Mouse (Mus musculus) c-Kit-positive CD71-positive TER-119-negative erythroid progenitor cells, embryonic 14.5 days (primary cell): ENCODE data around the gene Tubgcp3.
"Not testable (repeated sequence)": the region's sequence is repeated elsewhere in the genome, so short reads cannot be mapped to it uniquely, and the experiment has no call there.

ENCODE experiments used
- DNase-seq: peaks from one replicate; pipeline ENCODE4 v3.0.0-alpha.2; 2013; ENCODE audit warnings: low read depth

Tubgcp3 gene

DNA sequence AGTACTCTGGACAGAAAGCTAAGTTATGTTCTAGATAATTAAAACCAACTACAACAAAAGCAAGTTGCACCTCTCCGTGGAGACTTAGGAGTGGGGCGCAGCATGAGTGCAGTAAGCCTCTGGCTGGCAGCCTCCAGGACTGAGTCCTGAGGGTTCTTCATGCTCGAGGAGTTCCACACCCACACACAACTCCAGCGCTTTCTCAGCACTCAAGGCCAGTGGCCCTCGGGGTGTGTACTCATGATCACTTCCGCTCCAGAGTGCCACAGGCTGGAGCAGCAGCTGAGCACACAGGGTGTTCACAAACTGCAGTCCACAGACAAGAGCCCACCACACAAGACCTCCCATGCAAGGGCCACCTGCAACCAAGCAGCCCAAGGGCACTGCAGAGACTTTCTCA is 30.5 kb downstream of the Tubgcp3 start:
- DNase-seq, result no peak

DNA sequence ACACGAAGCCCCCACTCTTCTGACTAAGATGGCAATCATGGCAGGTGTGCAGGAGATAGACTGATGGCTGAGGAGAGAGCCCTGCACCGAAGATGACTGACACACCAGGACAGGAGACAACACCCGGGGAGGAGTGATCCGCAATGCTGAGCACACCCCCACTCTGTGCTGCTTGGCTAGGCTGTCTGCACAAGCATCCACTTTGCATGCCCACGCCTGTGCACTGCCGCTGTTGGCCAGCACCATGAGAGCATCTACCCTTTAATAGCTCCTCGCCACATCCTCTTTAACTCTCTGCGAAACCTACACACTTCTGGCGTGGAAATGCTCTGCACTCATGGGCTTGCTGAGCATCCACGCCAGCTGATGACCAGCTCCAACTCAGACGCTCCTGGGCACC is 33.6 kb downstream of the Tubgcp3 start:
- DNase-seq, result no peak

DNA sequence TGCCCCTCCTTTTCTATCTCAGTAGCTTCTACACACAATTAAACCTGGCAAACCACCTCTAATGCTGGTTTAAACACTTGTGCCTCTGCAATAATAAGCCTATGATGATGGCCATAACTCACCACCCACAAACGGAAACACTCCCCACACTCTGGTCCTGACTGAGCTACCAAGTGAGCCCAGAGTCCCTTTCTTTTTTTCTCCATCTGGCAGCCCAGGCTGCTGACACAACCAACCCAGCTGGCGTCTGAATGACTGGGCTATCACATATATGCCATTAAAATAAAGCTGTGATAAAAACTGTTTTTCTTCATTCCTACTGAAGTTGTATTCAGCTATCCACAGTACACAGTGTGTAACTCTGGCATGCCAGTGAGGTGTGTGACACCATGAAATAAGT is 36.7 kb downstream of the Tubgcp3 start:
- DNase-seq, result no peak

DNA sequence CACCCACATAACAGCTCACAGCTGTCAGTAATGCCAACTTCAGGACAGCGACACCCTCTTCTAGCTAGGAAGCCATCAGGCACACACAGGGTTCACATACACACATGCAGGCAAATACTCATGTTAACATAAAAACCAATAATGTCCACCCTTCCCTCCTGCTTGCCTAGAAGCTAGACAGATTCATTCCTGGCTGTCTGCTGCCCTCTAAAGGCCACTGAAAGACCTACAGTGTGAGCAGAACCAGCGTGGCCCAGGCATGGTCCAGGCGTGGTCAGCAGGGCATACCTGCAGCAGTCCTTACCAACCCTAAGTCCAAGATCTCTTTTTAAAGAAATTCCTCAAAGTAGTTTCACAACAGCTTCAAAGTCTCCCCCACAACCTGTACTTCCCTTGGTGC is 43.0 kb downstream of the Tubgcp3 start:
- DNase-seq, result peak; percentile 13

DNA sequence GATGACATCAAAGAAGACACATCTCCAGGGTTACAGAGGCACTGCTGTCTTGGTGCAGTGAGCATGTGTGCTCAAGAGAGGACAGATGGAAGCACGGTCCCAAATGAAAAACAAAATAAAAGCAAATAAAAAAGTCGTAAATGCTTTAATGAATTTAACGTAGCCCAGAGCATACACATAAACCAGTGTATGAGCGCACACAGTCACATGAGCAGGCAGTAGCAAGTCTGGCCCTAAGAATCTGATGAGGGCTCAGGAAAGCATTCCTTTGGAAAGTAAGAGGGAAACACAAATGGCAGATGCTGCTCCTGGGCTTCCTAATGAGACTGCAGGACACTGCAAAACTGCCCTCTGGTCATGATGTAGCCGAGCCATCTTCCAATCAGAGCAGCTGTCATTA is 46.2 kb downstream of the Tubgcp3 start:
- no peak for DNase-seq

DNA sequence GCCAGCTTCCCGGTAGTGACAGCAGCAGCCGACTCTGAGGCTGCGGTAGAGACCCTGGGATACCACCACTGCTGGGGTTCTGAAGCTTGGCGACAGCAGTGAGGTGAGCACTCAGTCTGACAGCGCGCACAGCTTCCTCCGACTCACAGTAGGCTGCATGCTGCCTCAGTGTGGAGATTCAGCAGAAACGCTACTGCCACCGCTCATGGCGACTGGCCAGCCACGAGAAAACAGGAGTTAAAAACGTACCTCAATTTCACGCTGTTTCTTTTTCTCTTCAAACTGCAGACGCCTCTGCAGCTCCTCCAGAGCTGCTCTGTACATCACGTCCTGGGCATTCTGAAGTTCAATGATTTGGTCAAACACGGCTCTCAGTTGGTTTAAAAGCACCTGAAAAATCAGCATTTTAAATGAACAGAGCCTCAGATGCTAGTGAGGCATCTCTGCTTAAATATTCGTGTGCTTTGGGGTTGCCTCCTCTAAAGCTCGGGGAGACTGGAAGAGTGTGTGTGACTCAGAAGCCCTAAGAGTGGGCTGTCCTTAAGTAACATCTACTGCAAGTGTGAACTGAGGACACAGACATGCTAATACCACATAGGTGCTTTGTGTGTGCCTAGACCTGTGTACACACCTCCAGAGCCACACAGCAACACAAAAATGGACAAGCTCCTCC is 50.4 kb downstream of the Tubgcp3 start:
- no peak for DNase-seq

DNA sequence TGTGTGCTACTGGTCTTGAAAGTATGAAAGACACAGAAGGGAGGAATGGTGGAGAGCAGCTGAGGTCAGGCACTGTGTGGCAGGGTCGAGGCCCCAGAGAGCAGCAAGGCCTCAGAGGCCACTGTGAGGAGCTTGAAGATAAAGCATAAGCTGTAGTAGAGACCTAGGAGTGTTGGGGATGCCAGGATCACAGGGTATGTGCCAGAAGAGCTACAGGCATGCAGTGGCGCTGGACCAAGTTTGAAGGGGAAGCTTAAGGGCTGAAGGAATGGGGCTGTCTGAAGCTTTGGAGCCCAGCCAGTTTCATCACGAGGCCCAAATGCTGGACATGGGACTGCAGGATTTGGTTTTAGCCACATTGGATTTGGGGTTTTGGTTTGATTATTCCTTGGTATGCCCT is 54.7 kb downstream of the Tubgcp3 start:
- not testable (repeated sequence) for DNase-seq

DNA sequence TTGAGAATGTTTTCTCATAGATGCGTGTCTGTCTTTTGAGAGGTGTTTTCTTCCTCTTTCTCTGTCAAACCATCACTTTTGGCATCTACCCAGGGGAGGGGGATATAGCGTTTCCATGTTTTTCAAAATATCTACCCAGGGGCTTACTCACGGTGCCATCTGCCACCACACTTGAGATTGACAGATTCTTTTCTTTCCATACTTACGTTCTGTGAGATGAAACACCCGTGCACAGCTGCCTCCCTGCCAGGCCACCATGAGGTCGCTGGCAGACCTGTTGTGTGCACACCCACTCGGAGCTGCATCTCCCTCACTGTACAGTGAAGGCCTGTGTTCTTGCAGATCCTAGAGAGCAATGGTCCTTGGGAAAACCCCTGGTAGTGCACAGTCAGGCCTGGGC is 58.8 kb downstream of the Tubgcp3 start:
- no peak for DNase-seq

DNA sequence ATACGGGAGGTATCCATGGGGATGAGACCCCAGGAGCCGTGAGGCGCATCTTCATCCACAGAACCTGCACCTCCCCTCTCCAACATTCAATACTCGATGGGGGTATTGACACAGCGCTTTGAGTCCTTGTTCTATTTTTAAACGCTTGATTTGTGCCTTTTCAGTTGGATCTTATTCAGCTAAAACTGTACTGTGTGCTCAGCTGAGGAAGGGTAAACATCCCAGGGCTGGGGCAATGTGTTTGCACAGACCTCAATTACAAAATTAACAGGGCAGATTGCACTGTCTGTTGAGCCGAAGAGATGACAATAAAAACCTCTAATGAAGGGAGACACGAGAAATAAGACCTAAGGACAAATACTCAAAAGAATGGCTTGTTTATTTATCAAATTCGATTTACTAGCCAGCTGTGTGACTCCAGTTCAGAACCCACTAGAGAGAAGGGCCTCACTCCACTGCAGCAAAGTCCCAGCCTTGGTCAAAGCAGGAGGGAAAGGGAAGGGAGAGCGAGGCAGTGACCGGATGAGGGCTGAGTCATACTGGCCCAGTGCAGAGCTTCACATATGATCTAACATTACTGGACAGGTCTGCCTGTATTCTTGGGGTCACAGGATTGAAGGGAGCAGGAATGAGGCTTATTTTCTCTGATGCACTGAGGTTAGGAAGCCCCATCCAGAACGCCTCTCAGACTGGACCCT is 62.1 kb downstream of the Tubgcp3 start:
- DNase-seq, result no peak

DNA sequence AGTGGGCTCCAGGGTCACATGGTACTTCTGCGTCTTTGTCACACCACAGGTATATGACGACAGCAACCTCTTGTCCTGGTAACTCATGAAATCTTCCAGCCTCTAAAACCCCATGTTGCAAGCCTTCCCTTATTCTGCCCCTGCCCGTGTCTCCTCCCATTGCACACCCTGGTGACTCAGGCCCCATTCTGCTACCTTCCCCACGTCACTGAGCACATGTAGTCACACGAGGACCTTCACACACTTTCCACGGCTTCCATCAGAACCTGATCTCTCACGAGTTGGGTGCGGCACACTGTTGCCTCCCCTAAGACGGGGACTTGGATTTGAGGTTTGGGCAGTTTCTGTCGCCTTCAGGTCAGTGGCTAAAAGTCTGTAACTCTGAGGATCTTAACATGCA is 63.2 kb downstream of the Tubgcp3 start:
- DNase-seq, result no peak

DNA sequence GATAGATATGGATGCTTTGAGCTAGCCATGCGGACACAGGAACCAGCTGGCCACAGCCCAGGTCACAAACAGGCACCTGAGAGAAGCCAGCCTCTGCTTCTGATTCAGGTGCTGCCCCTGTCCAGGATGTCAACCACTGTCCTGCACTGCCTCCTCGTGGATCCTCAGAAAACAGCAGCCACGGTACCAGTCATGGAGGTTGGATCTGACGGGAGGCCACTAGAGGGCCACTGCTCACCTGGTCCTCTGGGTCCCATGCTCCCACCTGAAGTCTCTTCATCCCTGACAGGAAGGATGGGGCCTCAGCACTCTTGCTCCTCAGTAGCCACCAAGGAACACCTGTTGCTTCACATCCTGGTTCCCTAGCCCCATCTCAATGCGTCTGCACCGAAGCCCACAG is 64.8 kb downstream of the Tubgcp3 start:
- DNase-seq, result peak; percentile 60

DNA sequence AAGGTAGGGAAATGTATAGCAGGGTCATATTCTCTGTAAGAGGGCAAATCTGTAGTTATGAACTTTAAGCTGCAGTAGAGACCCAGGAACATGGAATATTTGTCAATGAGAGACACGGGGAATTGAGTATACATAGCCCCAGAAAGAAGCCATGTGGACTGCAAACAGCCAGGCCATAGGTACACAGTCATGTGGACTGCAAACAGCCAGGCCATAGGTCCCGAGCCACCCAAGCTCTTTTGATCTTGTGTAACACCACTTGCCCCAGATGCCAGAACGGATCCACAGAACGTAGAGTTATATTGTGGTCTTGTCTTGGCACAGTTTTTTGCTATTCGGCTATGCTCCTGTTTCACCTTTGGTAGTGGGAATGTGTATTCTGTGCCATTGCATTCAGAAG is 88.3 kb downstream of the Tubgcp3 start:
- no peak for DNase-seq

DNA sequence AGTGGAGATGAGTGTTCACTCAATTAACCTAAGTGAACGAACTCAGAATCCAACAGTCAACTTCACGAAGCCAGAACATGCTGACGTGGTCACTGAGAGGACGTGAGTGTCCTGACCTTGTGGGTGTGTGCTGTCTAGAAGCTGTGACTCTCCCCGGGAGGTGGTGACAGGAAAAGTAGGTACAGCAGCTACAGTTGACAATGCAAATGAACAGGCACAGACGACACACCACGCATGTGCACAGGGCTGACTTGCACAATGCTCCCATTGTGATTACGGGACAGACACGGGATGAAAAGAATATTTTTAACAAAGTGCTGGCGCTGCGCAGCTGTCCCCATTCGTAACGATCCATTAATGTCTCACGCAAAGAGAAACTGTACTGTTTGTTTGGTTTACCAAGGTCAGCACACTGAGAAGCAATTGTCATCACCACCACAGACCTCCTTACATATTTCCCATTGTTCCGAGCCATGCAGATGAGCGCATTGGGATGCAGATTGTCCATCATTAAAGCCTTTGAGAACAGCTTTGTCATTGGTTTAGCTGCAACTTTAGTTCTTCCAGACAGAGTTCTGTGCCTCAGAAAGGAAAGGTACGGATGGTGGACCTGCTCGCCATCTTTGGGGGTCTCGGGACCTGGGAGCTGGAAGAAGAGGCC is 92.6 kb downstream of the Tubgcp3 start:
- DNase-seq, result not testable (repeated sequence)

DNA sequence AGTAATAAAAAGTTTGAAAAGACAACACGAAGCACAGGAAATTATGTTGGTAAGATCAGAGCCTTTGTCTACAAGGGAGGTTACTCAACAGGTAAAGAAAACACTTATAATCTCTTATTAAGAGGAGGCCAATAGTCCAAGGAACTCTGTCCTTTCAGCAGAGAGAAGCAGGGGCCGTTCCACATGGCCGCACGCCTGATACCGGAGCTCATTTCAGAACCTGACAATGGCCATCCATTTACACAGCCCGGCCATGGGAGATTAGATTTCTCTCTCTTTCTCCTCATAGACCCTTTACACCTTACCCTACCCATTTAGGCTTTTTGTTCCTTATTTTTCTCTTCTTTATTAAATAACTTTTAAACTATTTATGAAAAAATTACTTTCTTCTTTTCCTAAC is 95.3 kb downstream of the Tubgcp3 start:
- no peak for DNase-seq

DNA sequence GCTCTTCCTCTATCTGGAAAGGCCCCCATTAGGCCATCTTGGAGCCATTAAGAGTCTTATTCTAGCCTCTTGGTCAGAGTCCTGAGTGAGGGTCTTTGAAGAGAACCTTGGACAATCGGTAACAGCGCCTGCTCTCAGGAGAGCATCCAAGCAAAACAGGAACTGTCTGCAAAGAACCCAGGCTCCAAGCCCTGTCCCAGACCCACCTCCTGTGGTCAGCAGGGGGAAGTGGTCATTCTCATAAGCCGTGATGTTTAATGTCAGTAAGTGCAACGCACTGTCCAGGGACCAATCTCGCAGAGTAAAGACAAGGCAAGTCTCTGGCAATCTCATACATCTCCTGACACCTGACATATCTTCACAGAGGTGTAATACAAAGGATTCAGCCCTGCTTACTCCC is 96.0 kb downstream of the Tubgcp3 start:
- DNase-seq, result no peak

DNA sequence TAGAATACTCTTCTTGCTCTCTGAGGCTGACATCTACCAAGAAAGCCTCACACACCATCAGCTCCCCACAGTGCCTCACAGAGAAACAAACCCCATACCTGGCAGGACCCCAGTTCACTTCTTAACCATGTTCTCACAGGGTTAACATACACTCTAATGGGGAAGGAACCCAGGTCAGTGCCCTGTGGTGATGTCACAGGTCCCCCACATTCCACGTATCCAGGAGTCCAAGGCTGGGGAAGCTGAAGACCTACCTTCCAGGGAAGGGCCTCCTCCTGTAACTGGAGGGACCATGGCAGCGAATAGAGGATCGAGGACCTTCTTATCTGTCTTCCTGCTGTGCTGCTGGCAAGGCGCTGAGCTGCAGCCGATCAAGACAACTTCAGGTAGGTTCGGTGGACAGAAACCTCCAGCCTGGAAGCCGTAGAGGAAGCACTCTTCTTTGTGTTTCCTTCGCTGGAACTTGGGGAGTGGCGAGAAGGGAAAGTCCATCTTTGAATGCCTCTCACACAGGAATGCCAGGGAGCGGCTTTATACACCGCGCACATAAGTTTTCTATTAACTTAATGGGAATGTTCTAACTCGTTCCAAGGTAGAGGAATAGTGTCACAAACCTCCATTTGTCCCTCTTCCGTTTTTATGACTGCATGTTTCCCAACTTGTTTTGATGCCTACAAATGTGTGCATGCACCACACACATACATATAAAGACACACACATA is 99.1 kb downstream of the Tubgcp3 start, which contains the start of gene Spaca7:
TSS of gene Spaca7 (plus strand) at position 216 of the 721 bp plus-strand sequence.
- no peak for DNase-seq

DNA sequence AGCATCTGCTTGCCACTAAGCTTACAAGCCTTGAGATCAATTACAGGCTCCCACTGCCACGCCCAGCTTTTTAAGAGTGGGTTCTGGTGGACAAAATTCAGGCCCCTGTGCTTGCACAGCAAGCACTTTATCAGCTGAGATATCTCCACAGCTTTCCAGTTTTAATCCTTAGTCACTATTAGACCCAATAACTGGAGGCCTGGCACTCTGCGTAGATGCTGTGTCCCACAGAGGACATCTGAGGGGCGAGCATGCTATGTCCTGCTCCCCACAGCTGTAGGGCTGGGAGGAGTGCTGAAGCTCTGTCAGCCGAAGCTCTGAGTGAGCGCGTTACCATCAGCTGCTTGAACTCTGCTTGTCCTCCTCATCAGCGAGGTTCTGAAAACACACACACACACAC is 105.5 kb downstream of the Tubgcp3 start:
- DNase-seq, result no peak

DNA sequence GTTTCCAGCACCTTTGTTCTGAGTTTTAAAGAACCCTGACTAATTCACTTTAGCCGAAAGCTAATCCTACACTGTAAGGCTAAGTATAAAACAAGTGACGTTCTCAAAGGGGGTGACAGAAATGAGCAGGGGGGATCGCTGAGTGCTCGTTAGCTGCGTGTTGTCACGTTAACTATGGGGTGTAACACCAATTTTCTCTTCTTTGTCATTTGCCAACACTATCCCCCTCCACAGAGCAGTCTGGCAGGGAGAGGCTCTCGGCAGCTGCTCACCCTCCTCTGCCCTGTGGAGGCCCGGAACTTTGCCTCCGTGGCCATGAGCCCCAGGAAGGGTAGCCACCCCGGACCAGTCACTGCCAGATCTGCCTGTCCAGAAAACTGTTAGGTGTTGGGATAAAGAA is 106.6 kb downstream of the Tubgcp3 start:
- DNase-seq, result no peak

DNA sequence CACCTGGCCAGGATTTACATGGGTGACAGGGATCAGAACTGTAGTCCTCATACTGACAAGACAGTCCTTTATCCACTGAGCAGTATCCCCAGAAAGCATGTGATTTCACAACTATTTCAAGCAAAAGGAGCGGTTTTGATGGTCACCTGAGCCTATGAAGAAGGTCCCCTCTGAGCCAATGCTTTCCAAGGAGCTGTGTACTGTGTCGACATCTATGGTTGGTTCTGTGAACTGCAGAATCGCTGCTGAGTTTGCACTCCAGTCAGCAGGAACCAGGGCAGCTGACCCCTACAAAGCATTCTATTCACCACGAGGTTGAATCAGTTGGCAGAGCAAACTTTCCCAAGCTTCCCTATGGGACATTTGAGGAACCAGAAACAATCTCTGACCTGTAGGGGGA is 107.7 kb downstream of the Tubgcp3 start:
- no peak for DNase-seq
